Mouse (Mus musculus) lung, embryonic 16.5 days (tissue): ENCODE measurements around the gene Gprasp1. TPM values are rescaled to one million over a fixed set of nuclear protein-coding genes. Genes with fewer than 3 reads are reported as not detected.
"Not testable (repeated sequence)": the region's sequence is repeated elsewhere in the genome, so short reads cannot be mapped to it uniquely, and the experiment has no call there.

Experiments used
- ATAC-seq: fragments of 200-750 bp; cut with Nextera tagmentation; 2 replicates; pipeline ENCODE4 v1.8.0; 2017; ENCODE audit warnings: low read depth, mild to moderate bottlenecking, moderate library complexity
- H3K27ac ChIP-seq: fragments of 300-500 bp; sonication (generic); 2 replicates; pipeline ENCODE4 v1.5.1; 2014; ENCODE audit warnings: mild to moderate bottlenecking, control low read depth, low read length
- H3K27me3 ChIP-seq: fragments of 300-500 bp; sonication (generic); 2 replicates; pipeline ENCODE4 v1.6.1; 2014; ENCODE audit warnings: low read depth, low read length, mixed read lengths; ENCODE audit not compliant: control insufficient read depth, insufficient read depth
- H3K36me3 ChIP-seq: fragments of 300-500 bp; sonication (generic); 2 replicates; pipeline ENCODE4 v1.6.1; 2014; ENCODE audit warnings: low read length; ENCODE audit not compliant: control insufficient read depth, insufficient read depth
- H3K4me1 ChIP-seq: fragments of 300-500 bp; sonication (generic); replicated peaks from 2 replicates; pipeline ENCODE4 v1.6.1; 2014; ENCODE audit warnings: low read length, mixed read lengths; ENCODE audit not compliant: control insufficient read depth, insufficient read depth
- H3K4me2 ChIP-seq: fragments of 300-500 bp; sonication (generic); 2 replicates; pipeline ENCODE4 v1.6.1; 2014; ENCODE audit warnings: low read depth, low read length, control low read depth
- H3K4me3 ChIP-seq: fragments of 300-500 bp; sonication (generic); 2 replicates; pipeline ENCODE4 v1.5.1; 2014; ENCODE audit warnings: mild to moderate bottlenecking, low read length, control low read depth
- H3K9ac ChIP-seq: fragments of 300-500 bp; sonication (generic); 2 replicates; pipeline ENCODE4 v1.6.1; 2014; ENCODE audit warnings: low read length, control low read depth
- H3K9me3 ChIP-seq: fragments of 300-500 bp; sonication (generic); 2 replicates; pipeline ENCODE4 v1.6.1; 2016; ENCODE audit warnings: low read length; ENCODE audit not compliant: control insufficient read depth
- WGBS: fragments of 180-500 bp; shearing (Covaris S2); extraction: QIAGEN DNeasy Blood & Tissue Kit; methylation state at CpG from one replicate; pipeline ENCODE4 v1.1.7; 2014; 5-methylcytosine and 5-hydroxymethylcytosine counted together
- polyA plus RNA-seq: library from polyadenylated mRNA; unstranded; fragments of >200 nt; fragmentation: Nextera tagmentation; extraction: Ambion mirVana; gene quantifications from 2 replicates; pipeline ENCODE4 v1.2.1, GENCODE M21; 2015

Gprasp1 gene
- 38.6 and 40.4 TPM in 2 replicates for polyA plus RNA-seq

- H3K4me1 ChIP-seq: no peaks in the 10 kb centered on the region
- no peaks in the 10 kb centered on the region for H3K9me3 ChIP-seq
- peak; percentile 99 for ATAC-seq
- H3K27me3 ChIP-seq: no peaks in the 10 kb centered on the region
- 10% methylated on average over 48 of the region's 48 CpGs for WGBS
- peak within 1 kb of the TSS; percentile 60 for H3K27ac ChIP-seq
- peak within 1 kb of the TSS; percentile 56 for H3K4me2 ChIP-seq
- no peaks in the 10 kb centered on the region for H3K36me3 ChIP-seq
- peak within 1 kb of the TSS; percentile 69 for H3K4me3 ChIP-seq
- H3K9ac ChIP-seq: peak within 1 kb of the TSS; percentile 75
These were observed at the start of gene Gprasp1, which contains the start of gene Armcx5 for GRCm38 (mm10) chrX:135742304-135743055. TSS of gene Gprasp1 (plus strand) at chrX:135742733. TSS of gene Armcx5 (plus strand) at chrX:135742733.

DNA sequence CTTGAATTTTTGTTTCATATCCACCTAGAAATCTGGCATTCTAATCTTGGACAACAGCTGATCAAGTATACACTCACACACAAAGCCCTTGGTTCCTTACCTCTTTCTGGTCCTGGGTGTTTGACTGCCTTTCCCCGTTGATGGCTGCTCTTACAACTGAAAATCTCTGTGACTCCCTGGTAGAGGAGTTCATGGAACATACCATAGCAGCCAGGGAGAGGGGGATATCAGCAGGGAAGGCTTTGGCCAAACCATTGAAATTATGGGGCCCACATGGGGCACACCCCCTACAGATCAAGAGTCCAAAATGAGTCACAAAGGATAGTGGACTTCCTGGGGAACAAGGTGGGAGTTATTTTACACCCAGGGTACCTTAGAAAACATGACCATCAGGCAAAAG, 48.9 kb upstream of the Gprasp1 start, which contains the start of gene Tcp11x2:
Tcp11x2 (minus strand) TSS at position 158 of the 400 bp plus-strand sequence.
- Histone ChIP-seq H3K4me3 (no peak within 1 kb of the TSS), H3K27ac (no peak within 1 kb of the TSS), H3K36me3 (no peaks in the 10 kb centered on the region), H3K9ac (no peak within 1 kb of the TSS), H3K4me2 (no peak within 1 kb of the TSS), H3K9me3 (no peaks in the 10 kb centered on the region), H3K27me3 (no peaks in the 10 kb centered on the region), H3K4me1 (no peaks in the 10 kb centered on the region)
- no peak for ATAC-seq
- 86% methylated on average over 1 of the region's 1 CpGs for WGBS

- no peaks in the 10 kb centered on the region for H3K4me1 ChIP-seq
- ATAC-seq: no peak
- H3K36me3 ChIP-seq: no peaks in the 10 kb centered on the region
- no peaks in the 10 kb centered on the region for H3K9me3 ChIP-seq
- no peak overlapping the region for H3K9ac ChIP-seq
- no peak overlapping the region for H3K27ac ChIP-seq
- WGBS: 82% methylated on average over 1 of the region's 1 CpGs
- no peaks in the 10 kb centered on the region for H3K27me3 ChIP-seq
- no peak overlapping the region for H3K4me2 ChIP-seq
- H3K4me3 ChIP-seq: no peak overlapping the region
These were observed 39.4 kb upstream of the Gprasp1 start for GRCm38 (mm10) chrX:135703111-135703510.

DNA sequence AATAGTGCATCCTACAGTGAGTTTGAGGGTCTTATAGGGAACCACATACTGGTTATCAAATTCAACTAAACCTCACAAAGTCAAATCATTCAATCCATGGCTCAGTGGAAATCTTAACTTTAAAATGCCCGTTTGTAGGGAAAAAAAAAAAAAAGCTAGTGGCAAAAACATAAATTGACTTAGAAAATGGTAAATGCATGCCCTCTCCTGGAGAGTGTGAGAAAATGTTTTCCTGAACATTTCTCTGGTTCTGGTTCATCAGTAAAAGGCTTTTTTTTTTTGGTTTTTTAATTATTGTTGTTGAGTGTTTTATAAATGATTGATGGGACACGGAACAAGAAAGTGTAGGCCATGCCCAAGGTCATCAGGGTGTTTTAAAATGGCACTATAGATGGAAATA, 38.2 kb upstream of the Gprasp1 start:
- Histone ChIP-seq H3K27me3 (no peaks in the 10 kb centered on the region), H3K4me1 (no peaks in the 10 kb centered on the region), H3K27ac (no peak overlapping the region), H3K4me3 (no peak overlapping the region), H3K9ac (no peak overlapping the region), H3K36me3 (no peaks in the 10 kb centered on the region), H3K9me3 (no peaks in the 10 kb centered on the region), H3K4me2 (no peak overlapping the region)
- no peak for ATAC-seq
- WGBS: 30% methylated on average over 2 of the region's 2 CpGs

GRCm38 (mm10) chrX:135712845-135713244, 29.7 kb upstream of the Gprasp1 start:
- H3K4me2 ChIP-seq: no peak overlapping the region
- WGBS: 64% methylated on average over 2 of the region's 2 CpGs

GRCm38 (mm10) chrX:135725161-135725560, 17.4 kb upstream of the Gprasp1 start, which contains the start of gene Tmsb15a:
TSS of gene Tmsb15a (minus strand) at chrX:135725261.
- no peaks in the 10 kb centered on the region for H3K4me1 ChIP-seq
- H3K27me3 ChIP-seq: no peaks in the 10 kb centered on the region; the same call in 1 of the 2 replicates
- H3K27ac ChIP-seq: no peak within 1 kb of the TSS
- H3K4me2 ChIP-seq: no peak within 1 kb of the TSS
- ATAC-seq: no peak
- no peak within 1 kb of the TSS for H3K9ac ChIP-seq
- H3K36me3 ChIP-seq: no peaks in the 10 kb centered on the region
- no peaks in the 10 kb centered on the region for H3K9me3 ChIP-seq
- WGBS: 65% methylated on average over 10 of the region's 10 CpGs
- H3K4me3 ChIP-seq: no peak within 1 kb of the TSS

More at GRCm38 (mm10) chrX:135712845-135713244, 29.7 kb upstream of the Gprasp1 start:
- no peaks in the 10 kb centered on the region for H3K36me3 ChIP-seq
- no peak for ATAC-seq
- no peak overlapping the region for H3K4me3 ChIP-seq
- H3K4me1 ChIP-seq: no peaks in the 10 kb centered on the region
- H3K27ac ChIP-seq: no peak overlapping the region
- H3K27me3 ChIP-seq: no peaks in the 10 kb centered on the region; the same call in 1 of the 2 replicates
- H3K9ac ChIP-seq: no peak overlapping the region
- no peaks in the 10 kb centered on the region for H3K9me3 ChIP-seq

DNA sequence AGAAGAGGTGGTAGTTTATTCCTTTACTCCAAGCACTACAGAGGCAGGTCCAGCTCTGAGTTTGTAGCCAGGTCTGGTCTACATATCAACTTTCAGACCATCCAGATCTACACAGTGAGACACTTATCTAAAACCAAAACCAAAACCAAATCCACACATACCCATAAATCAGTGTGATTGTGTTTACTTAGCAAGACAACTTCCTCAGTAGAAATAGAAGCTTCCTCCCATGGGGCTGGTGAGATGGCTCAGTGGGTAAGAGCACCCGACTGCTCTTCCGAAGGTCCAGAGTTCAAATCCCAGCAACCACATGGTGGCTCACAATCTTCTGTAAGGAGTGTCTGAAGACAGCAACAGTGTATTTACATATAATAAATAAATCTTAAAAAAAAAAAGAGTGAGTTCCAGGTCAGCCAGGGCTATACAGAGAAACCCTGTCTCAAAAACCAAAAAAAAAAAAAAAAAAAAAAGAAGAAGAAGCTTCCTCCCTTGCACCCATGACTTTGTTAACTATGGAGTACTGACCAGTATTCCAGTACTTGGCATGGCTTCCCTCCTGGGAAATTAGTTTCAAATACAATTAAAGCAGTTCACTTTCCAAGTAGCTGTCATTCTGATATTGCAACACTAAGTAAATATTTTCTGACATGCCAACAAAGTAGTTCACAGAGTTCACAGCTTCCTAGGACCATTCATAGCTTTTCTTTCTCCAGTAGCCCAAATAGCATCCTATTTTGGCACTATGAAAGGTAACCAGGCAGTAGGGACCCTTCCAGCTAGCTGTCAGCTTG, 3.6 kb upstream of the Gprasp1 start:
- ATAC-seq: no peak
- no peak overlapping the region for H3K4me3 ChIP-seq
- no peaks in the 10 kb centered on the region for H3K36me3 ChIP-seq
- H3K4me2 ChIP-seq: no peak overlapping the region
- no peak overlapping the region for H3K9ac ChIP-seq
- no peaks in the 10 kb centered on the region for H3K27me3 ChIP-seq
- no peaks in the 10 kb centered on the region for H3K9me3 ChIP-seq
- 86% methylated on average over 2 of the region's 2 CpGs for WGBS
- H3K27ac ChIP-seq: no peak overlapping the region
- no peaks in the 10 kb centered on the region for H3K4me1 ChIP-seq

DNA sequence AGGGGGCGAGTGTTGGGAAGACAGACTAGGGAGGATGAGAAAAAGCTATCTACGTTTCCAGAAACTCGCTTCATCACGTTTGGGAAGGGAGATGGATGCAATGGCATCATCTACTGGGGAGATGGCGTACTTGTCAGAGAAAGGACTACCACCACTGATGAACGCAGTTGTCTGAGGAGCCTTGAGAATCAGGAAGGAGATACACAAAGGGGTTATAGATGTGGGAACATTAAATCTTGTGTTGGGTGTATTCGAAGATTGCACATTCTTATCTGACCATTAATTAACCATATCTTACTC, 473 bp downstream of the Gprasp1 start:
- Histone ChIP-seq H3K4me3 (peak overlapping the region; percentile 69), H3K4me1 (no peaks in the 10 kb centered on the region)
- ATAC-seq: 0 out of 2 replicates have a peak, but pooled peaks have one; percentile 2

GRCm38 (mm10) chrX:135745376-135745775, 2.8 kb downstream of the Gprasp1 start:
- 81% methylated on average over 3 of the region's 3 CpGs for WGBS
- not testable (repeated sequence) for H3K9ac ChIP-seq, ATAC-seq

More for the DNA sequence above, 473 bp downstream of the Gprasp1 start:
- no peaks in the 10 kb centered on the region for H3K36me3 ChIP-seq
- H3K4me2 ChIP-seq: peak overlapping the region; percentile 56
- peak overlapping the region; percentile 75 for H3K9ac ChIP-seq
- no peaks in the 10 kb centered on the region for H3K9me3 ChIP-seq
- 13% methylated on average over 7 of the region's 7 CpGs for WGBS
- H3K27ac ChIP-seq: no peak overlapping the region; the same call in 1 of the 2 replicates
- no peaks in the 10 kb centered on the region for H3K27me3 ChIP-seq

More at GRCm38 (mm10) chrX:135745376-135745775, 2.8 kb downstream of the Gprasp1 start:
- H3K4me1 ChIP-seq, H3K9me3 ChIP-seq, H3K36me3 ChIP-seq, H3K27ac ChIP-seq, H3K27me3 ChIP-seq, H3K4me2 ChIP-seq, H3K4me3 ChIP-seq: not testable (repeated sequence)
